Mouse (Mus musculus) testis, adult 2 months (tissue): ENCODE measurements around the gene Tvp23b.

Experiments used
- CTCF ChIP-seq: fragments of 200-500 bp; IDR thresholded peaks from 2 replicates; pipeline ENCODE4 v1.5.1; 2012; ENCODE audit warnings: low read depth, mild to moderate bottlenecking, inconsistent platforms, low read length, moderate library complexity; ENCODE audit not compliant: control insufficient read depth, insufficient read depth, insufficient replicate concordance
- POLR2A ChIP-seq: fragments of 200-500 bp; IDR thresholded peaks from 2 replicates; pipeline ENCODE4 v1.6.1; 2012; ENCODE audit warnings: low read depth, mild to moderate bottlenecking, inconsistent platforms, low read length, moderate library complexity; ENCODE audit not compliant: control insufficient read depth

- TF ChIP-seq CTCF: no peak
- no peak for TF ChIP-seq POLR2A
These were observed 30.6 kb downstream of the Tvp23b start for GRCm38 (mm10) chr11:62909720-62910306.
